Mouse (Mus musculus): Measurements from ENCODE around the gene Tbc1d20. TPM values are rescaled to one million over a fixed set of nuclear protein-coding genes. Genes with fewer than 3 reads are reported as not detected.
"Not testable (repeated sequence)": the region's sequence is repeated elsewhere in the genome, so short reads cannot be mapped to it uniquely, and the experiment has no call there.

Gene Tbc1d20
- polyA plus RNA-seq, 1 experiment from 2014 or later = 17.9 TPM

GRCm38 (mm10) chr2:152344361-152344760 lies 50.7 kb downstream of the Tbc1d20 start:
- H3K4me2 ChIP-seq = peak overlapping the region; percentile 97
- peak overlapping the region; percentile 77 for H3K9ac ChIP-seq
- peaks cover 72% of the 10 kb centered on the region for H3K4me1 ChIP-seq
- ATAC-seq = no peak
- H3K36me3 ChIP-seq = 0 out of 2 replicates have a peak, but pooled peaks cover 3% of the 10 kb centered on the region
- H3K9me3 ChIP-seq (replicated peaks) = no peaks in the 10 kb centered on the region
- 17% methylated on average over 10 of the region's 10 CpGs for WGBS (ENCODE audit: insufficient replicate concordance)
- H3K27me3 ChIP-seq (replicated peaks) = peaks cover 13% of the 10 kb centered on the region; the same call in 1 of the 2 replicates
- peak overlapping the region; percentile 75 for H3K27ac ChIP-seq
- H3K4me3 ChIP-seq = peak overlapping the region; percentile 68

- H3K4me2 ChIP-seq = no peak overlapping the region
- whole genome bisulfite sequencing (ENCODE audit: insufficient replicate concordance) = 66% methylated on average over 5 of the region's 5 CpGs
- H3K9ac ChIP-seq = no peak overlapping the region
- no peaks in the 10 kb centered on the region for H3K36me3 ChIP-seq
- H3K4me1 ChIP-seq = peaks cover 78% of the 10 kb centered on the region
- no peak overlapping the region for H3K4me3 ChIP-seq
- peak overlapping the region; percentile 75; the same call in 1 of the 2 replicates for H3K27ac ChIP-seq
- no peaks in the 10 kb centered on the region for H3K9me3 ChIP-seq (replicated peaks)
- H3K27me3 ChIP-seq (replicated peaks) = peaks cover 13% of the 10 kb centered on the region; the same call in 1 of the 2 replicates
- ATAC-seq = no peak
Measured at GRCm38 (mm10) chr2:152344909-152345308, 51.3 kb downstream of the Tbc1d20 start.

- 85% methylated on average over 6 of the region's 6 CpGs for WGBS (ENCODE audit: insufficient replicate concordance)
- Histone ChIP-seq H3K4me3 (no peak overlapping the region), H3K27me3 (replicated peaks) (peaks cover 13% of the 10 kb centered on the region; the same call in 1 of the 2 replicates), H3K4me1 (peaks cover 83% of the 10 kb centered on the region), H3K4me2 (no peak overlapping the region), H3K27ac (peak overlapping the region; percentile 49; the same call in 1 of the 2 replicates), H3K9me3 (replicated peaks) (no peaks in the 10 kb centered on the region), H3K36me3 (no peaks in the 10 kb centered on the region), H3K9ac (no peak overlapping the region)
- no peak for ATAC-seq
Measured at GRCm38 (mm10) chr2:152345393-152345792, 51.8 kb downstream of the Tbc1d20 start.

GRCm38 (mm10) chr2:152346776-152347465 lies 53.3 kb downstream of the Tbc1d20 start:
- Histone ChIP-seq H3K9me3 (replicated peaks) (no peaks in the 10 kb centered on the region), H3K9ac (peak overlapping the region; percentile 62), H3K4me1 (peaks cover 85% of the 10 kb centered on the region), H3K4me3 (peak overlapping the region; percentile 34; the same call in 1 of the 2 replicates), H3K27me3 (replicated peaks) (peaks cover 13% of the 10 kb centered on the region; the same call in 1 of the 2 replicates), H3K27ac (peak overlapping the region; percentile 91), H3K36me3 (no peaks in the 10 kb centered on the region), H3K4me2 (peak overlapping the region; percentile 67)
- 9% methylated on average over 9 of the region's 9 CpGs for WGBS (ENCODE audit: insufficient replicate concordance)
- peak; percentile 80 for ATAC-seq

- Histone ChIP-seq H3K4me1 (peaks cover 77% of the 10 kb centered on the region), H3K27ac (peak overlapping the region; percentile 91), H3K9me3 (replicated peaks) (no peaks in the 10 kb centered on the region), H3K27me3 (replicated peaks) (0 out of 2 replicates have a peak, but pooled peaks cover 5% of the 10 kb centered on the region), H3K4me3 (no peak overlapping the region), H3K4me2 (peak overlapping the region; percentile 67), H3K36me3 (no peaks in the 10 kb centered on the region), H3K9ac (peak overlapping the region; percentile 4; the same call in 1 of the 2 replicates)
- 56% methylated on average over 2 of the region's 2 CpGs for WGBS (ENCODE audit: insufficient replicate concordance)
- no peak for ATAC-seq
Measured at GRCm38 (mm10) chr2:152347722-152348121, 54.1 kb downstream of the Tbc1d20 start.

- Histone ChIP-seq H3K9me3 (replicated peaks) (no peaks in the 10 kb centered on the region), H3K27ac (peak overlapping the region; percentile 52), H3K4me3 (no peak overlapping the region), H3K4me2 (peak overlapping the region; percentile 5; the same call in 1 of the 2 replicates), H3K27me3 (replicated peaks) (no peaks in the 10 kb centered on the region), H3K36me3 (no peaks in the 10 kb centered on the region), H3K4me1 (peaks cover 62% of the 10 kb centered on the region), H3K9ac (peak overlapping the region; percentile 23; the same call in 1 of the 2 replicates)
- no peak for ATAC-seq
- 61% methylated on average over 6 of the region's 6 CpGs for WGBS (ENCODE audit: insufficient replicate concordance)
Measured at GRCm38 (mm10) chr2:152349205-152349604, 55.6 kb downstream of the Tbc1d20 start.

- WGBS (ENCODE audit: insufficient replicate concordance) = 60% methylated on average over 8 of the region's 8 CpGs
- H3K4me3 ChIP-seq = no peak overlapping the region
Measured at GRCm38 (mm10) chr2:152349842-152350540, 56.4 kb downstream of the Tbc1d20 start.

GRCm38 (mm10) chr2:152357254-152357653 lies 63.6 kb downstream of the Tbc1d20 start:
- no peak overlapping the region for H3K9ac ChIP-seq
- H3K27me3 ChIP-seq (replicated peaks) = no peaks in the 10 kb centered on the region
- no peak overlapping the region for H3K4me2 ChIP-seq
- WGBS (ENCODE audit: insufficient replicate concordance) = 80% methylated on average over 3 of the region's 3 CpGs
- H3K9me3 ChIP-seq (replicated peaks) = 0 out of 2 replicates have a peak, but pooled peaks cover 4% of the 10 kb centered on the region
- no peaks in the 10 kb centered on the region for H3K36me3 ChIP-seq
- H3K27ac ChIP-seq = no peak overlapping the region
- no peak for ATAC-seq
- H3K4me1 ChIP-seq = peaks cover 5% of the 10 kb centered on the region
- no peak overlapping the region for H3K4me3 ChIP-seq

More at GRCm38 (mm10) chr2:152349842-152350540, 56.4 kb downstream of the Tbc1d20 start:
- ATAC-seq = peak; percentile 40
- Histone ChIP-seq H3K27me3 (replicated peaks) (no peaks in the 10 kb centered on the region), H3K4me1 (peaks cover 56% of the 10 kb centered on the region), H3K27ac (peak overlapping the region; percentile 31; the same call in 1 of the 2 replicates), H3K9ac (peak overlapping the region; percentile 23; the same call in 1 of the 2 replicates), H3K36me3 (no peaks in the 10 kb centered on the region), H3K4me2 (peak overlapping the region; percentile 5), H3K9me3 (replicated peaks) (no peaks in the 10 kb centered on the region)

GRCm38 (mm10) chr2:152358977-152359376 lies 65.3 kb downstream of the Tbc1d20 start:
- H3K4me2 ChIP-seq; H3K9me3 ChIP-seq (replicated peaks); ATAC-seq; H3K27ac ChIP-seq; H3K36me3 ChIP-seq; H3K9ac ChIP-seq; H3K27me3 ChIP-seq (replicated peaks); H3K4me3 ChIP-seq: not testable (repeated sequence)
- 67% methylated on average over 5 of the region's 5 CpGs for WGBS (ENCODE audit: insufficient replicate concordance)
- peaks cover 12% of the 10 kb centered on the region for H3K4me1 ChIP-seq

- Histone ChIP-seq H3K4me1 (peaks cover 12% of the 10 kb centered on the region), H3K9ac (no peak overlapping the region), H3K4me2 (no peak overlapping the region), H3K36me3 (no peaks in the 10 kb centered on the region), H3K9me3 (replicated peaks) (0 out of 2 replicates have a peak, but pooled peaks cover 4% of the 10 kb centered on the region), H3K4me3 (no peak overlapping the region), H3K27ac (no peak overlapping the region), H3K27me3 (replicated peaks) (no peaks in the 10 kb centered on the region)
- WGBS (ENCODE audit: insufficient replicate concordance) = 48% methylated on average over 5 of the region's 5 CpGs
- peak; percentile 14; the same call in 1 of the 2 replicates for ATAC-seq
Measured at GRCm38 (mm10) chr2:152359616-152360015, 66.0 kb downstream of the Tbc1d20 start.

GRCm38 (mm10) chr2:152360271-152360775 lies 66.7 kb downstream of the Tbc1d20 start:
- no peak for ATAC-seq
- Histone ChIP-seq H3K4me2 (no peak overlapping the region), H3K36me3 (no peaks in the 10 kb centered on the region), H3K27ac (no peak overlapping the region), H3K9ac (no peak overlapping the region), H3K4me1 (peaks cover 12% of the 10 kb centered on the region), H3K4me3 (no peak overlapping the region), H3K9me3 (replicated peaks) (0 out of 2 replicates have a peak, but pooled peaks cover 4% of the 10 kb centered on the region), H3K27me3 (replicated peaks) (no peaks in the 10 kb centered on the region)
- 30% methylated on average over 7 of the region's 7 CpGs for WGBS (ENCODE audit: insufficient replicate concordance)
